Mouse (Mus musculus) heart, embryonic 12.5 days (tissue): ENCODE results near the gene Pea15a. TPM values are rescaled to one million over a fixed set of nuclear protein-coding genes. Genes with fewer than 3 reads are reported as not detected.
A peak's percentile ranks its signal among the peaks of the same experiment; 100 is the strongest.
"Not testable (repeated sequence)": the region's sequence is repeated elsewhere in the genome, so short reads cannot be mapped to it uniquely, and the experiment has no call there.

Experiments
- ATAC-seq: fragments of 200-750 bp; cut with Nextera tagmentation; 2 replicates; pipeline ENCODE4 v1.8.0; 2017; ENCODE audit warnings: moderate TSS enrichment, moderate library complexity; ENCODE audit not compliant: insufficient number of reproducible peaks, low FRiP score
- H3K27ac ChIP-seq: fragments of 300-500 bp; sonication (generic); 2 replicates; pipeline ENCODE4 v1.5.1; 2016; ENCODE audit warnings: mild to moderate bottlenecking, moderate library complexity; ENCODE audit not compliant: poor library complexity, severe bottlenecking
- H3K27me3 ChIP-seq: fragments of 300-500 bp; sonication (generic); replicated peaks from 2 replicates; pipeline ENCODE4 v1.6.1; 2016; ENCODE audit warnings: mild to moderate bottlenecking, moderate library complexity
- H3K36me3 ChIP-seq: fragments of 300-500 bp; sonication (generic); 2 replicates; pipeline ENCODE4 v1.6.1; 2016; ENCODE audit warnings: mild to moderate bottlenecking, moderate library complexity
- H3K4me1 ChIP-seq: fragments of 300-500 bp; sonication (generic); replicated peaks from 2 replicates; pipeline ENCODE4 v1.6.1; 2016; ENCODE audit warnings: mild to moderate bottlenecking
- H3K4me2 ChIP-seq: fragments of 300-500 bp; sonication (generic); 2 replicates; pipeline ENCODE4 v1.6.1; 2016; ENCODE audit warnings: mild to moderate bottlenecking, moderate library complexity
- H3K4me3 ChIP-seq: fragments of 300-500 bp; sonication (generic); 2 replicates; pipeline ENCODE4 v1.5.1; 2016; ENCODE audit warnings: mild to moderate bottlenecking
- H3K9ac ChIP-seq: fragments of 300-500 bp; sonication (generic); 2 replicates; pipeline ENCODE4 v1.6.1; 2016; ENCODE audit warnings: mild to moderate bottlenecking, moderate library complexity
- H3K9me3 ChIP-seq: fragments of 300-500 bp; sonication (generic); replicated peaks from 2 replicates; pipeline ENCODE4 v1.6.1; 2016; ENCODE audit warnings: mild to moderate bottlenecking, moderate library complexity
- WGBS: fragments of 180-500 bp; shearing (Covaris S2); methylation state at CpG from one replicate; pipeline ENCODE4 v1.1.7; 2016; 5-methylcytosine and 5-hydroxymethylcytosine counted together
- polyA plus RNA-seq: library from polyadenylated mRNA; unstranded; fragments of >200 nt; fragmentation: Nextera tagmentation; extraction: Ambion mirVana; gene quantifications from 2 replicates; pipeline ENCODE4 v1.2.1, GENCODE M21; 2016

Gene Pea15a
- polyA plus RNA-seq, result 156 and 164 TPM in 2 replicates

- no peaks in the 10 kb centered on the region for H3K9me3 ChIP-seq
- no peaks in the 10 kb centered on the region for H3K27me3 ChIP-seq
- H3K27ac ChIP-seq, result peak within 1 kb of the TSS; percentile 89
- peak within 1 kb of the TSS; percentile 73 for H3K4me2 ChIP-seq
- peaks cover 19% of the 10 kb centered on the region for H3K36me3 ChIP-seq
- peak within 1 kb of the TSS; percentile 84 for H3K4me3 ChIP-seq
- H3K9ac ChIP-seq, result peak within 1 kb of the TSS; percentile 96
- WGBS, result 0% methylated on average over 40 of the region's 40 CpGs
- H3K4me1 ChIP-seq, result peaks cover 59% of the 10 kb centered on the region
- ATAC-seq, result peak; percentile 81
Observed at GRCm38 (mm10) chr1:172206141-172206917, at the start of gene Pea15a. Pea15a (minus strand) TSS chr1:172206804.

GRCm38 (mm10) chr1:172247679-172248078, 41.1 kb upstream of the Pea15a start:
- Histone ChIP-seq H3K27me3 (peaks cover 8% of the 10 kb centered on the region; the same call in 1 of the 2 replicates), H3K4me2 (no peak overlapping the region), H3K27ac (no peak overlapping the region), H3K4me3 (no peak overlapping the region), H3K36me3 (no peaks in the 10 kb centered on the region), H3K9me3 (no peaks in the 10 kb centered on the region), H3K4me1 (peaks cover 15% of the 10 kb centered on the region), H3K9ac (peak overlapping the region; percentile 5; the same call in 1 of the 2 replicates)
- WGBS, result 32% methylated on average over 2 of the region's 2 CpGs
- no peak for ATAC-seq

GRCm38 (mm10) chr1:172247216-172247615, 40.6 kb upstream of the Pea15a start:
- Histone ChIP-seq H3K27ac (no peak overlapping the region), H3K36me3 (no peaks in the 10 kb centered on the region), H3K9me3 (no peaks in the 10 kb centered on the region), H3K4me2 (no peak overlapping the region), H3K4me3 (no peak overlapping the region), H3K27me3 (peaks cover 8% of the 10 kb centered on the region; the same call in 1 of the 2 replicates), H3K9ac (peak overlapping the region; percentile 5; the same call in 1 of the 2 replicates), H3K4me1 (peaks cover 16% of the 10 kb centered on the region)
- no peak for ATAC-seq
- WGBS, result 63% methylated on average over 4 of the region's 4 CpGs

GRCm38 (mm10) chr1:172244645-172245044, 38.0 kb upstream of the Pea15a start:
- peak overlapping the region; percentile 18 for H3K4me3 ChIP-seq
- not testable (repeated sequence) for ATAC-seq, H3K27me3 ChIP-seq, H3K9me3 ChIP-seq, H3K27ac ChIP-seq, H3K36me3 ChIP-seq
- H3K4me1 ChIP-seq, result peaks cover 28% of the 10 kb centered on the region
- WGBS, result 23% methylated on average over 23 of the region's 23 CpGs
- peak overlapping the region; percentile 3; the same call in 1 of the 2 replicates for H3K9ac ChIP-seq
- H3K4me2 ChIP-seq, result peak overlapping the region; percentile 56

GRCm38 (mm10) chr1:172243547-172244205, 37.1 kb upstream of the Pea15a start:
- Histone ChIP-seq H3K27ac (peak overlapping the region; percentile 87), H3K36me3 (no peaks in the 10 kb centered on the region), H3K9ac (0 out of 2 replicates have a peak overlapping the region, but pooled peaks have one; percentile 3), H3K27me3 (peaks cover 8% of the 10 kb centered on the region; the same call in 1 of the 2 replicates), H3K9me3 (no peaks in the 10 kb centered on the region), H3K4me1 (peaks cover 28% of the 10 kb centered on the region), H3K4me2 (peak overlapping the region; percentile 56), H3K4me3 (peak overlapping the region; percentile 22)
- ATAC-seq, result no peak
- WGBS, result 22% methylated on average over 16 of the region's 16 CpGs

- H3K27me3 ChIP-seq, result peaks cover 8% of the 10 kb centered on the region; the same call in 1 of the 2 replicates
- H3K4me1 ChIP-seq, result peaks cover 26% of the 10 kb centered on the region
- H3K9me3 ChIP-seq, result no peaks in the 10 kb centered on the region
- peak; percentile 78 for ATAC-seq
- no peaks in the 10 kb centered on the region for H3K36me3 ChIP-seq
- H3K4me2 ChIP-seq, result no peak overlapping the region
- WGBS, result 27% methylated on average over 2 of the region's 2 CpGs
- H3K9ac ChIP-seq, result no peak overlapping the region
- H3K27ac ChIP-seq, result peak overlapping the region; percentile 87
- H3K4me3 ChIP-seq, result no peak overlapping the region
Observed at GRCm38 (mm10) chr1:172242401-172242800, 35.8 kb upstream of the Pea15a start.

GRCm38 (mm10) chr1:172240945-172241708, 34.5 kb upstream of the Pea15a start:
- Histone ChIP-seq H3K36me3 (no peaks in the 10 kb centered on the region), H3K27ac (peak overlapping the region; percentile 87), H3K4me1 (peaks cover 25% of the 10 kb centered on the region), H3K4me3 (no peak overlapping the region), H3K4me2 (no peak overlapping the region), H3K9ac (no peak overlapping the region), H3K27me3 (peaks cover 8% of the 10 kb centered on the region; the same call in 1 of the 2 replicates), H3K9me3 (no peaks in the 10 kb centered on the region)
- 64% methylated on average over 6 of the region's 6 CpGs for WGBS
- ATAC-seq, result no peak

- Histone ChIP-seq H3K9me3 (no peaks in the 10 kb centered on the region), H3K9ac (no peak overlapping the region), H3K27ac (no peak overlapping the region), H3K27me3 (no peaks in the 10 kb centered on the region), H3K4me2 (no peak overlapping the region), H3K36me3 (no peaks in the 10 kb centered on the region), H3K4me3 (no peak overlapping the region), H3K4me1 (peaks cover 12% of the 10 kb centered on the region)
- ATAC-seq, result no peak
- 86% methylated on average over 1 of the region's 1 CpGs for WGBS
Observed at GRCm38 (mm10) chr1:172229215-172229614, 22.6 kb upstream of the Pea15a start.

- Histone ChIP-seq H3K4me2 (no peak overlapping the region), H3K9me3 (no peaks in the 10 kb centered on the region), H3K27me3 (no peaks in the 10 kb centered on the region), H3K4me1 (peaks cover 18% of the 10 kb centered on the region), H3K4me3 (no peak overlapping the region), H3K36me3 (no peaks in the 10 kb centered on the region), H3K27ac (no peak overlapping the region), H3K9ac (no peak overlapping the region)
- 81% methylated on average over 2 of the region's 2 CpGs for WGBS
- ATAC-seq, result no peak
Observed at GRCm38 (mm10) chr1:172228209-172228608, 21.6 kb upstream of the Pea15a start.

- Histone ChIP-seq H3K9ac (peak overlapping the region; percentile 44; the same call in 1 of the 2 replicates), H3K36me3 (no peaks in the 10 kb centered on the region), H3K27ac (peak overlapping the region; percentile 91), H3K9me3 (no peaks in the 10 kb centered on the region), H3K4me1 (peaks cover 67% of the 10 kb centered on the region), H3K4me3 (no peak overlapping the region), H3K4me2 (0 out of 2 replicates have a peak overlapping the region, but pooled peaks have one; percentile 3), H3K27me3 (no peaks in the 10 kb centered on the region)
- ATAC-seq, result no peak
- 32% methylated on average over 11 of the region's 11 CpGs for WGBS
Observed at GRCm38 (mm10) chr1:172221297-172222063, 14.9 kb upstream of the Pea15a start.
